Mouse (Mus musculus) testis, postnatal 10 days (tissue): Measurements from ENCODE around the gene Cacng6.

ENCODE experiments used
- DNase-seq: peaks from one replicate; pipeline ENCODE4 v3.0.0; 2021; ENCODE audit warnings: low spot score

The Cacng6 gene

DNA sequence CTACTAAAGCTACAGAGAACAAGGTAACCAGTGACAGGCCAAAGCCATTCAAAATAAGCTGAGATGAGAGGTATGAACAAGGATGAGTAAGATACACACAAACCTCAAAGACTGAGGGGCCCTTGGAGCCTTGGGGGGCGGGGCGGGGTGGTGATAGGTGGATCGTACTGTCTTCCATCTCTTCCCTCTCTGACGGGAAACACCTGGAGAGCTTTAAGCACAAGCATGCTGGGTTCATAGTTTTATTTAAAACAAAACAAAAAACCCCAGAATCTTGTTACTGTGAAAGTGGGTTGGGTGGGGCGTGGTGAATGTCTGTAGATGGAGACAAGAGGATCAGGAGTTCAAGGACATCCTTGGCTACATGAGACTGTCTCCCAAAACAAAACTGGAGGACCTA, 3.5 kb upstream of the Cacng6 start:
- DNase-seq, result no peak

DNA sequence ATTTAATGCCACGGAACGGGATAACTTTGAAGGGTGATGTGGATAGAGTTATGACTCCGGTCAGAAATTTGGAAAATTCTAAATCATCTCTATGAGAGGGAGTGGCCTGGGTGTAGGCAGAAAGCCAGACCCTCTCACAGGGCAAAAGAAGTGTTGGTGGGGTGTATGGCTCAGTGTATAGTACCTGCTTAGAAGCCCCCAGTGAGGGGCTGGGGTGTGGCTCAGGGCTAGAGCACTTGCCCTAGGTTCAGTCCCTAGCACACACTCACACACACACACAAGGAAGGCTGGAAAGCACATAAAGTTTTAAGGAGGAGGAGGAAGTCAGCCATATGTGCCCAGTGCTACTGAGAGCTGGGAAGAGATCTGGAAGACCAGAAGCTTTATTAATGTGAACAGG, 2.7 kb upstream of the Cacng6 start:
- no peak for DNase-seq

GRCm38 (mm10) chr7:3422051-3422450, 1.9 kb upstream of the Cacng6 start:
- no peak for DNase-seq

- DNase-seq, result peak; percentile 44
Observed at GRCm38 (mm10) chr7:3423430-3423829, 565 bp upstream of the Cacng6 start.

DNA sequence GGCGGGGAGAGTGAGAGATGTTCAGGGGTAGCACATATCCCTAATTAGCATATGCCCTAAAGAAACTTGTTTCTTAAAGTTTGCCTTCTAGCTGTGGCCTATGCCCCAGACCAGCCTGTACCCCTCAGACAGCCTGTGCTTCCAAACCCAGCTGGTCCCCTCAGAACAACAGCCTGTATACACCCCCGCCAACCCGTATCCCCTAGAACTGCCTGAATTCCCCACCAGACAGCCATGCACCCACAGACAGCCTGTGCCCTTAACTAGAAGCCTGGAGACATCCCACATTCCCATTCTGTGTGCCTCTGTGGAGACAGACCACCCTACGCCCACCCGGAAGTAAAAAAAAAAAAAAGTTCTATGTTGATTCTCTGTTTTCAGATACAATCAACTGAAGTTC, 1.1 kb downstream of the Cacng6 start:
- DNase-seq, result no peak

DNA sequence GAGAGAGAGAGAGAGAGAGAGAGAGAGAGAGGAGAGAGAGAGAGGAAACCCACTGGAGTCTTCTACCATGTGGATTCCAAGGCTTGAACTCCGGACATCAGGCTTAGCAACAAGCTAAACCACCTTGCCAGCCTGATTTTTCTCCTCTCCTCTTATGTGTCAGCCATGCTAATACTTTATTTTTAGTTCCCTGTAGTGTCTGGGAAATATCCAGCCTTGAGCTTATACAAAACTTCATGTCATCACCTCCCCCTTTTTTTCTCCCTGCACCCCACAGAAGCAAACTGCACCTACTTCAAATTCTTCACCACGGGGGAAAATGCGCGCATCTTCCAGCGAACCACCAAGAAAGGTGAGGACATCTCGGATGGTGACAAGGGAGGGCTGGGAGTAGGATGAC, 6.2 kb downstream of the Cacng6 start:
- DNase-seq, result no peak

GRCm38 (mm10) chr7:3432066-3432465, 8.1 kb downstream of the Cacng6 start:
- DNase-seq, result no peak

- no peak for DNase-seq
Observed at GRCm38 (mm10) chr7:3437941-3438340, 13.9 kb downstream of the Cacng6 start.

GRCm38 (mm10) chr7:3439984-3440383, 16.0 kb downstream of the Cacng6 start:
- no peak for DNase-seq

- DNase-seq, result no peak
Observed at GRCm38 (mm10) chr7:3440526-3440925, 16.5 kb downstream of the Cacng6 start.

- no peak for DNase-seq
Observed at GRCm38 (mm10) chr7:3442476-3443062, 18.6 kb downstream of the Cacng6 start.

- DNase-seq, result no peak
Observed at GRCm38 (mm10) chr7:3444678-3445077, 20.7 kb downstream of the Cacng6 start.

DNA sequence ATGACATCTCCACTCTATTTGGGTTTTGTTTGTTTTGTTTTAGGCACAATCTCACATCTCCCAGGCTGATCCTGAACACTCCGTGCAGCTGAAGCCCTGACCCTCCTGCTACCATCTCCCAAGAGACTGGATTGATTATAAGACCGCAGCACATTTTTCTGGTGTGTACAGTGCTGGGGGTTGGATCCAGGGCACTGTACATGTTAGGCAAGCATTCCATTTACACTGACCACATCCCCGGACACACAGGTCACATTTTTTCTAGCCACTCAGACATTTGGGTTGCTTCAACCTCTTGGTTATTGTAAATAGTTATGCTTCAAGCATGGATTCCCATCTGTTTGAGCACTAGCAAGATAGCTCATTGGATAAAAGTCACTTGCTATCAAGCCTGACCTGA, 22.6 kb downstream of the Cacng6 start:
- no peak for DNase-seq

DNA sequence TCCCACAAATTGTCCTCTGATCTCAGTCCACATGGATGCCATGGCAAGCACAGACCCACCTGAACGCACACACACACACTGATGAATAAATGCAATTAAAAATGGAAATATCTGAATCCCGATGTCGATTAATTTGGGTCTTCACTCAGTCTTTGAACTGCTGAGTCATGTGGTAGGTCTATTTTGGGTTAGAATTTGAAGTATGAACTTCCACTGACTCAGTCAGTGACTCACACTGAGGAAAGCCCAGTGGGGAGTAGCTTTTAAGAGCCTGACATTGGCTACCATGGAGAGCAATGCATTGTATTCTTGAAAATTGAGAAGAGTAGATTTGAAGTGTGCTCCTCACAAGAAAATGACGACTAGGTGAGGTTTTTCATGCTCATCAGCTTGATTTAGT, 23.0 kb downstream of the Cacng6 start:
- no peak for DNase-seq

- DNase-seq, result peak; percentile 92
Observed at GRCm38 (mm10) chr7:3448737-3449454, 24.9 kb downstream of the Cacng6 start.

- no peak for DNase-seq
Observed at GRCm38 (mm10) chr7:3450671-3451070, 26.7 kb downstream of the Cacng6 start.

GRCm38 (mm10) chr7:3451161-3451560, 27.2 kb downstream of the Cacng6 start:
- no peak for DNase-seq

DNA sequence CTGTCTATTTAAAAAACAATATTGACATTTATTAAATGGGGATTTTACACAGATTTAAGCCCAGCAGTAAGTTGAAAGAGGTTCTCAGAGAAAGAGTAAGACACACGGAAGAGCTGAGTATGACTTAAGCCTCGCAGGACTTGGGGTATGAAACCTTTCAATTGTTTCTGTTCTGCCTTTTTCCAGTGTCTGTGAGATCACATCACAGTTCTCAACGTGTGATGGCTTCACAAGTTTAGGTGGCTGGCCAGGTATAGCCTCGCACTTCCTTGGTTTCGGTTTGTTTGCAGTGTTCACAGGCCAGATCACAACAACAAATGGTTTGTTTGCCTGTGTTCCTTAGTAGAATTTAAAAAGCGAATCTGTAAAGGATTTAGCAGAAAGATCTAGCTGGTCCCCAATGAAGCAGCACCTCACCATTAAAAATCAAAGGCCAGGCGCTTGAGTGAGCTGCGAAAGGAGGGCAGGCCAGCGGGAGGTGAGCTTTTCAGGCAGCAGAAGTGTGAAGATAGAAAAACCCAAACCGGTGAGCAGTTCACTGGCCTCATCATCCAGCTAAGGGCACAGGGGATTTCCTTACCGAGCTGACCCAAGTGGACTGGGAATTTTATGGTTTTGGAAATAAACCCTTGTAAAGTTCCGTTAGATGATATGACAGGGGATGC, 29.0 kb downstream of the Cacng6 start:
- no peak for DNase-seq

- no peak for DNase-seq
Observed at GRCm38 (mm10) chr7:3453486-3454183, 29.6 kb downstream of the Cacng6 start.

GRCm38 (mm10) chr7:3457111-3457840, 33.3 kb downstream of the Cacng6 start:
- DNase-seq, result no peak

DNA sequence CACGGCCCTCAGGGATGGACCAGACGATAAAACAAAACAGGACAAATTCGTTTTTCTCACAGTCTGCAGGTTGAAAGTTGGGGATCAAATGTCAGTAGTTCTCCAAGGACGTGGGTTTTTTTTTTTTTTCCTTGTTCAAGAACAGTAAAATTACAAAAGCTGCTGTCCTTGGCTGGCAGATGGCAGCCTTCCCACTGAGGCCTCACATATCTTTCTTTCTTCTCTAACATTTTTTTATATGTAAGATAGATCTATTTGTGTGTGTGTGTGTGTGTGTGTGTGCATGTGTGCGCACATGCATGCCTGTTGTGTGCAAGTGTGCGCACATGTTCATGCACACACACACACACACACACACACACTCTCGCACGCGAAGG, 33.8 kb downstream of the Cacng6 start:
- peak; percentile 51 for DNase-seq

DNA sequence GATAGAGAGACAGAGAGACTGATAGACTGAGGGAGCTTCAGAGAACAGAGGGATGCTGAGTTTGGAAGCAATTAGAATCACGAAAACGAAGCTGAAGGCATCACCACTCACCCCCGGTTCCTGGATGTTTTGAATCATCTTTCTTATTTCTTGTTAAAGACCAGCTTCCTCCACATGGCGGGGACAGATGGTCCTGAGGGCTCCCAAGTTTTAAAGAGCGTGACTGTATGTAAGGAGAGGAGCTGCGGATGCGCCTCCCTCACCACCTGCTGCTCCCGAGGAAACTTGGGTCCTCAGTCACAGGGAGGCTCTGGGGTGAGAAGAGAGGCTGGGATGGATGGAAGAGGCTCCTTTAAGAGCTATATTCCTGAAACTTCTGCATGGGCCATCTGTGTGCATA, 36.3 kb downstream of the Cacng6 start:
- DNase-seq, result no peak
